Mouse (Mus musculus) heart, embryonic 14.5 days (tissue): Measurements from ENCODE around the gene Slc52a3. TPM values are rescaled to one million over a fixed set of nuclear protein-coding genes. Genes with fewer than 3 reads are reported as not detected.

Experiments used
- ATAC-seq: fragments of 200-750 bp; cut with Nextera tagmentation; 2 replicates; pipeline ENCODE4 v1.8.0; 2017; ENCODE audit warnings: low read depth, moderate TSS enrichment; ENCODE audit not compliant: insufficient number of reproducible peaks, insufficient read depth, low FRiP score
- H3K27ac ChIP-seq, 2 experiments: fragments of 200-500 bp in 1 of 2; fragments of 300-500 bp in 1 of 2; sonication (generic) in 1 of 2; replicated peaks in 1 of 2; 2 replicates each; pipeline ENCODE4 v1.5.1; 2012 to 2014; ENCODE audit warnings: low read depth in 2 of 2, low read length in 2 of 2, control low read depth in 1 of 2, mild to moderate bottlenecking in 1 of 2, mixed read lengths in 1 of 2; ENCODE audit not compliant: control insufficient read depth in 1 of 2, insufficient read depth in 1 of 2
- H3K27me3 ChIP-seq: fragments of 300-500 bp; sonication (generic); 2 replicates; pipeline ENCODE4 v1.6.1; 2014; ENCODE audit warnings: mild to moderate bottlenecking, low read length, control low read depth; ENCODE audit not compliant: control insufficient read depth, insufficient read depth
- H3K36me3 ChIP-seq: fragments of 300-500 bp; sonication (generic); 2 replicates; pipeline ENCODE4 v1.6.1; 2014; ENCODE audit warnings: mild to moderate bottlenecking, control low read depth, low read length, mixed read lengths; ENCODE audit not compliant: control insufficient read depth, insufficient read depth
- H3K4me1 ChIP-seq, 2 experiments: fragments of 200-500 bp in 1 of 2; fragments of 300-500 bp in 1 of 2; sonication (generic) in 1 of 2; 2 replicates each; pipeline ENCODE4 v1.6.1; 2012 to 2014; ENCODE audit warnings: low read length in 2 of 2, control low read depth in 1 of 2, mixed read lengths in 1 of 2; ENCODE audit not compliant: control insufficient read depth in 2 of 2, insufficient read depth in 2 of 2
- H3K4me2 ChIP-seq: fragments of 300-500 bp; sonication (generic); 2 replicates; pipeline ENCODE4 v1.6.1; 2014; ENCODE audit warnings: mild to moderate bottlenecking, low read length
- H3K4me3 ChIP-seq, 2 experiments: fragments of 200-500 bp in 1 of 2; fragments of 300-500 bp in 1 of 2; sonication (generic) in 1 of 2; 2 replicates each; pipeline ENCODE4 v1.5.1; 2012 to 2014; ENCODE audit warnings: low read length in 2 of 2, mild to moderate bottlenecking in 2 of 2, control low read depth in 1 of 2, low read depth in 1 of 2, moderate library complexity in 1 of 2; ENCODE audit not compliant: control insufficient read depth in 1 of 2, insufficient read depth in 1 of 2
- H3K9ac ChIP-seq: fragments of 300-500 bp; sonication (generic); 2 replicates; pipeline ENCODE4 v1.6.1; 2014; ENCODE audit warnings: mild to moderate bottlenecking, low read length
- H3K9me3 ChIP-seq: fragments of 300-500 bp; sonication (generic); 2 replicates; pipeline ENCODE4 v1.6.1; 2016; ENCODE audit warnings: low read length, control low read depth; ENCODE audit not compliant: control insufficient read depth
- WGBS: fragments of 180-500 bp; shearing (Covaris S2); extraction: QIAGEN DNeasy Blood & Tissue Kit; methylation state at CpG from one replicate; pipeline ENCODE4 v1.1.7; 2014; 5-methylcytosine and 5-hydroxymethylcytosine counted together
- polyA plus RNA-seq: library from polyadenylated mRNA; unstranded; fragments of >200 nt; fragmentation: Nextera tagmentation; extraction: Ambion mirVana; gene quantifications from 2 replicates; pipeline ENCODE4 v1.2.1, GENCODE M21; 2014

Slc52a3 gene
- polyA plus RNA-seq, 1 experiment from 2014 or later: 0.22 TPM

GRCm38 (mm10) chr2:152002529-152002928 lies 6.2 kb downstream of the Slc52a3 start:
- Histone ChIP-seq H3K36me3 (no peaks in the 10 kb centered on the region), H3K27ac (no peak overlapping the region), H3K4me1 (peaks cover 0 to 4% of the 10 kb centered on the region in 2 experiments; a peak in 1 of 4 replicates), H3K4me3 (no peak overlapping the region), H3K9ac (no peak overlapping the region), H3K27me3 (peaks cover 48% of the 10 kb centered on the region), H3K9me3 (no peaks in the 10 kb centered on the region), H3K4me2 (no peak overlapping the region)
- ATAC-seq: no peak
- 37% methylated on average over 6 of the region's 6 CpGs for WGBS

- H3K9me3 ChIP-seq: no peaks in the 10 kb centered on the region
- ATAC-seq: no peak
- H3K27ac ChIP-seq: no peak overlapping the region
- no peak overlapping the region for H3K4me2 ChIP-seq
- H3K4me1 ChIP-seq: no peaks in the 10 kb centered on the region; a peak in 1 of 4 replicates
- H3K9ac ChIP-seq: no peak overlapping the region
- H3K36me3 ChIP-seq: no peaks in the 10 kb centered on the region
- H3K27me3 ChIP-seq: peaks cover 5% of the 10 kb centered on the region; the same call in 1 of the 2 replicates
- WGBS: 60% methylated on average over 10 of the region's 10 CpGs
- no peak overlapping the region for H3K4me3 ChIP-seq
These were observed 11.5 kb downstream of the Slc52a3 start for GRCm38 (mm10) chr2:152007783-152008182.

GRCm38 (mm10) chr2:152009061-152009779 lies 12.9 kb downstream of the Slc52a3 start:
- WGBS: 80% methylated on average over 15 of the region's 15 CpGs
- H3K9ac ChIP-seq: no peak overlapping the region
- no peaks in the 10 kb centered on the region for H3K9me3 ChIP-seq
- H3K27ac ChIP-seq: no peak overlapping the region
- no peaks in the 10 kb centered on the region for H3K36me3 ChIP-seq
- H3K27me3 ChIP-seq: no peaks in the 10 kb centered on the region
- H3K4me1 ChIP-seq: no peaks in the 10 kb centered on the region; a peak in 1 of 4 replicates
- ATAC-seq: no peak
- no peak overlapping the region for H3K4me2 ChIP-seq
- H3K4me3 ChIP-seq: no peak overlapping the region

- Histone ChIP-seq H3K27ac (no peak overlapping the region), H3K9me3 (no peaks in the 10 kb centered on the region), H3K4me3 (no peak overlapping the region), H3K4me1 (no peaks in the 10 kb centered on the region; a peak in 1 of 4 replicates), H3K9ac (no peak overlapping the region), H3K4me2 (no peak overlapping the region), H3K36me3 (no peaks in the 10 kb centered on the region), H3K27me3 (no peaks in the 10 kb centered on the region)
- no peak for ATAC-seq
- WGBS: 68% methylated on average over 9 of the region's 9 CpGs
These were observed 13.9 kb downstream of the Slc52a3 start for GRCm38 (mm10) chr2:152010251-152010650.

DNA sequence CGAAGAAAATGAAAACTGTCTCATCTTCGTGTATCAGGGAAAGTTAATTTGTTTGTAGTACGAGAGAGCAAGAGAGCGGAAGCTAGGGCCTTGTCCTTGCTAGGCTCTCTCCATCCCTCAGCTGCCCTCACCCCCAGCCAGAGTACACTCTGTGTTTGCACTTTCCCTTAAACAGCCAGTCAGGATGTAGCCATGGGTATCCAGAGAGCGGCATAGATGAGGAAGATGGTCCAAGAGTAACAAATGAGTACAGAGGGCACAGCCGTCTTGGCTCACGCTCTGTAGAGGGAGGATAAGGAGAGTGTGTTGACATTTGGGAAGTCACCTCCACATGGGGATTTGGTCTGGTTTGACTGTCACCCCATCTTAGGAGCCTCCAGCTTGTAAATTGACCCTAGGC lies 14.3 kb downstream of the Slc52a3 start:
- 75% methylated on average over 7 of the region's 7 CpGs for WGBS
- Histone ChIP-seq H3K27ac (no peak overlapping the region), H3K9ac (no peak overlapping the region), H3K9me3 (no peaks in the 10 kb centered on the region), H3K4me2 (no peak overlapping the region), H3K36me3 (no peaks in the 10 kb centered on the region), H3K4me3 (no peak overlapping the region), H3K4me1 (no peaks in the 10 kb centered on the region; a peak in 1 of 4 replicates), H3K27me3 (no peaks in the 10 kb centered on the region)
- ATAC-seq: no peak

GRCm38 (mm10) chr2:152011724-152012123 lies 15.4 kb downstream of the Slc52a3 start:
- no peak overlapping the region for H3K27ac ChIP-seq
- peak; percentile 52; the same call in 1 of the 2 replicates for ATAC-seq
- WGBS: 26% methylated on average over 2 of the region's 2 CpGs
- H3K9ac ChIP-seq: no peak overlapping the region
- H3K27me3 ChIP-seq: no peaks in the 10 kb centered on the region
- H3K4me3 ChIP-seq: no peak overlapping the region
- no peaks in the 10 kb centered on the region for H3K9me3 ChIP-seq
- no peaks in the 10 kb centered on the region for H3K36me3 ChIP-seq
- no peak overlapping the region for H3K4me2 ChIP-seq
- H3K4me1 ChIP-seq: no peaks in the 10 kb centered on the region; a peak in 1 of 4 replicates

GRCm38 (mm10) chr2:152012222-152012621 lies 15.9 kb downstream of the Slc52a3 start:
- ATAC-seq: no peak
- Histone ChIP-seq H3K4me2 (no peak overlapping the region), H3K4me3 (no peak overlapping the region), H3K27ac (no peak overlapping the region), H3K36me3 (no peaks in the 10 kb centered on the region), H3K9me3 (no peaks in the 10 kb centered on the region), H3K27me3 (no peaks in the 10 kb centered on the region), H3K9ac (no peak overlapping the region), H3K4me1 (no peaks in the 10 kb centered on the region; a peak in 1 of 4 replicates)
- 66% methylated on average over 4 of the region's 4 CpGs for WGBS

DNA sequence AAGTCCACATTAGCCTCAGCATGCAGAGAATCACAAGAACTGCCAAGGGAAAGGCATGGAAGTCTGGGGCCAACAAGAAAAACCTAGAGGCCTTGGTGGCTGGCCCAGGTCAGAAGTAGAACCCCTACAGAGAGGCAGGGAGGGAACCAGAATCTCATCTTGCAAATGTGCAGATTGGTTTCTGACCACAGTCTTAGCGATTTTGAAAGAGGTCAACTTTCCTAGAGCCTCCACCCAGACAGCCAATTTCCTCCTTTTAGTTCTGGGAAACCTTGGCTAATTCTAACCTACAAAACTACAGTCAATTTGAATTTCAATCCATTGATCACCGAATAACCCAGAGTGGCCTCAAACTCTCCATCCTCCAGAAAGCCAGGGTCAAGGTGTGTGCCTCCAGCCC lies 16.4 kb downstream of the Slc52a3 start:
- Histone ChIP-seq H3K27me3 (no peaks in the 10 kb centered on the region), H3K36me3 (no peaks in the 10 kb centered on the region), H3K4me3 (no peak overlapping the region), H3K9me3 (no peaks in the 10 kb centered on the region), H3K4me1 (no peaks in the 10 kb centered on the region; a peak in 1 of 4 replicates), H3K9ac (no peak overlapping the region), H3K27ac (no peak overlapping the region), H3K4me2 (no peak overlapping the region)
- no peak for ATAC-seq
- WGBS: 54% methylated on average over 2 of the region's 2 CpGs
